Mouse (Mus musculus): ENCODE results near the gene Gm20905. TPM values are rescaled to one million over a fixed set of nuclear protein-coding genes. Genes with fewer than 3 reads are reported as not detected.
"Not testable (repeated sequence)": the region's sequence is repeated elsewhere in the genome, so short reads cannot be mapped to it uniquely, and the experiment has no call there.

The Gm20905 gene
- polyA plus RNA-seq (2016; fragmentation: Nextera tagmentation; extraction: Ambion mirVana): not detected in 2 replicates

DNA sequence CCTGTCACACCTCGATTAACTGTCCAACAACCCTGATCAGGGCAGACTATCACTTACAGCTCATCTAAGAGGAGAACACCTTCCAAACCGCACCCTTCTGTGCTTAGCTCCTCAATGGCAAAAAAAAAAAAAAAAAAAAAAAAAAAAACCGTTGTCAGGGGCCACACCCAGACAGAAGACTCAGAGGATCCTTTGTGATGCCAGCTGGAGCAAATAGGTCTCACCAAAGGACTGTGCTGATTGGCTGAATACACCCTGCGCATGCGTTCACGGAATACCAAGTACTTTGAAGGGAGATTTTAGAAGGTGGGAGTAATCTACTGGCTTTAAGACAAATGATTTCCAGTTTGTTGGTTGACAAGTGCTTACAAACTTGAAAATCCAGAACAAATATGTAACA, at the start of gene Gm20905:
Gene Gm20905, minus strand, starts transcription at position 101 of the 400 bp plus-strand sequence.
- H3K4me1 ChIP-seq (replicated peaks); H3K36me3 ChIP-seq; H3K27ac ChIP-seq; H3K27me3 ChIP-seq (ENCODE audit: insufficient read depth, poor library complexity, severe bottlenecking); H3K4me3 ChIP-seq; H3K9me3 ChIP-seq; DNase-seq (ENCODE audit: low spot score): not testable (repeated sequence)
- WGBS: no CpG with 5 or more reads among the region's 6 CpGs
